Mouse (Mus musculus): Measurements from ENCODE around the gene Adam21.
"Not testable (repeated sequence)": the region's sequence is repeated elsewhere in the genome, so short reads cannot be mapped to it uniquely, and the experiment has no call there.

Gene Adam21

DNA sequence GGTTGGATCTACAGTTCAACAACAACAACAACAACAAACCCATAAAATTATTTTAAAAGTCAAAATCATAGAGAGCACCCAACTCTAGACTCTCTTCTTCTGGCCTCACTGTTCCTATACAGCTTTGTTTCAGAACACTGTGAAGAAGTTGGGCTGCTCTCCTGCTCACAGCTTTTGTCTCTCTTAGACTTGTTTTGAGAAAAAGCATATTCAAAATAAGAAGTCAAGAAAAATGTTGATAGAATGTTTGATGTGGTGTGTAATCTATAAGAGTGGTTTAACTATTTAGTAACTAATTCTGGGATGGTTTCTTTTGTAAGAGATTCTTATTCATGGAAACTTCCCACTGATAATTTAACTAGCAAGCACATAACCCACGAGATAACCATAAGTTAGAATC, at the start of gene Adam21:
TSS of gene Adam21 (minus strand) at position 101 of the 400 bp plus-strand sequence.
- no peak for DNase-seq (ENCODE audit: extremely low read depth, low read depth, low spot score)

DNA sequence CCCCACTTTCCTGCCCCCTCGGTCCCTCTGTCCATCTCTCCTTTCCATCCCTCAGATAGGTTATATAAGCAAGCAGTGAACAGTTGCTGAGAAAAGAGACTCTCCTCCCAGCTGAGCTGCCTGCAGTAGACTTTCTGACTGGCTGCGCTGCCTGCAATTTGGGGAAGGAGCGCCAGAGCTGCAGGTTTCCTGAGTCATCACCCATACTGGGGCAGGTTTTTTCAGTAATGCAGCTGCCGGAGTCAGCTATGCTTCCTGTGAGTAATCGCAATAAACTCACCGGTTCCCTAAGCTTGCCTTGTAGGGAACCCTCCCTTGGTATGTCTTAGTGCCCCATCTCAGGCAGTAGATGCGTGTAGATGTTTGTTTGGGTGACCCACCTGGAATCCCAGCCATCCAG, 48.7 kb upstream of the Adam21 start:
- no peak for DNase-seq (ENCODE audit: extremely low read depth, low read depth, low spot score)

DNA sequence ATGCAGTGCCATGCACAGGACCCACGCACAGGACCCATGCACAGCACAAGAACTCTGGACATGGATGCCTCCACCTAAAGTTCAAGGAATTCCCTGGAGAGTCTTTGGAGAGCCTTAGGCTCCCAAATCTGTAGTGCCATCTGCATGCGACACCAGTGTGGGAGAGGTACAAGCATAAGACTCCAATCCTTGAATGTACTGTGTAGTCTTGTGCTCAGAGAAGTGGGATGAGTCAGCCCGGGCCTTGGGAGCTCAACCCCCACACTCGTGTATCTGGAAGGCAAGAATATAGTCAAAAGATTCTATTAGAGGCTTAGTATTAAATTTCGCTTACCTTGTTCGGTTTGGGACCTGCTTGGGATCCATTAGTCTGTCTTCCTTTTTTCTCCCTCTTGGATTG, 47.5 kb upstream of the Adam21 start:
- DNase-seq (ENCODE audit: extremely low read depth, low read depth, low spot score): no peak

DNA sequence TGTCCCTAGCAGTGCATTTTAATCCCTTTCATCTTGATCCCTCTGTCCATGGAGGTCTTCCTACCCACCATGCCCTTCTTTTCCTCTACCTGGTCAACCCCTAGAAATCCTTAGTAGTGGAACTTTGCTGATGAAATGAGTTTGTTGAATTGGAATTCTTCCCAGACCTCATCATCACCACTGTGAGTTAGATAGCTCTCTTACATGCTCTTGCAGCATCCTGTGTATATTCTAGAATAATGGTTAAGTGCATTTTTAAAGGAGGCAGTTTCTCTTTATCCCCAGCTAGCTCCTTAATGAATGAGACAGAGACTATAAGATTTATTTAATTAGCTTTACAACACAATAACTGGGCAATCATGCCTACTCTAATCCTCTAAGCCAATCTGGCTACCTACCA, 41.2 kb upstream of the Adam21 start:
- no peak for DNase-seq (ENCODE audit: extremely low read depth, low read depth, low spot score)

DNA sequence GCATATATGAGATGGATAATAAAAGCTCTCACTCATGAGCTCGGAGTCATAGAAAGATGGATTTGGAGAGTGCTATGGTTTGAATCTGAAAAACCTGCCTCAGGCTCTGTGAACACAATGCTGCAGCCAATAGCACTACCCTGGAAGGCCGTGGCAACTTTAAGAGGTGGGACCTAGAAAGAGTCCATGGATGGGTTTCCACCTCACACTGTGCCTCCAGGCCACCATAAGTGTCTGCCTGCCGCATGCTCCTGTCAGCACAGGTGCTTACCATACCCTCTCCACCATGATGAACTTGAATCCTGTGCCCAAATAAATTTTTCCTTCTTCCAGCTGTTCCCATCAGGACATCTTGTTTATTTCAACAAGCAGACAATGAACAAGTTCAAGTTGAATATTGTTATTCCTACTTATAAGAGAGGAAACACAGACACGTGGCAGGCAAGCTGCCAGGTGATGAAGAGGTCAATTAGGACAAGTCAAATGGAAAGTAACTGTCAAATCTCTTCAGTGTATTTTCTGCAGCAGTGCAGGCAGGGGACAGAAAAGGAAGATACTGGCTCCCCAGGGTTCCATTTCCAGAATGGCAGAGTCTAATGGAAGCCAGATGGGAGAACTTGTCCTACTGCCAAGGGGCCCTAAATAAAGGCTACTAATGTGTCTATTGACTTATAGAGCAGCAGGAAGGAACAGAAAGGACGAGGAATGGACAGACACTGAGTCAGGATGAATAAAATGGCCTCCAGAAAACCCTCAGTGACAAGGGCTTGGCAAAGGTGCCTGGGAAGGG, 36.9 kb upstream of the Adam21 start:
- DNase-seq (ENCODE audit: extremely low read depth, low read depth, low spot score): no peak

DNA sequence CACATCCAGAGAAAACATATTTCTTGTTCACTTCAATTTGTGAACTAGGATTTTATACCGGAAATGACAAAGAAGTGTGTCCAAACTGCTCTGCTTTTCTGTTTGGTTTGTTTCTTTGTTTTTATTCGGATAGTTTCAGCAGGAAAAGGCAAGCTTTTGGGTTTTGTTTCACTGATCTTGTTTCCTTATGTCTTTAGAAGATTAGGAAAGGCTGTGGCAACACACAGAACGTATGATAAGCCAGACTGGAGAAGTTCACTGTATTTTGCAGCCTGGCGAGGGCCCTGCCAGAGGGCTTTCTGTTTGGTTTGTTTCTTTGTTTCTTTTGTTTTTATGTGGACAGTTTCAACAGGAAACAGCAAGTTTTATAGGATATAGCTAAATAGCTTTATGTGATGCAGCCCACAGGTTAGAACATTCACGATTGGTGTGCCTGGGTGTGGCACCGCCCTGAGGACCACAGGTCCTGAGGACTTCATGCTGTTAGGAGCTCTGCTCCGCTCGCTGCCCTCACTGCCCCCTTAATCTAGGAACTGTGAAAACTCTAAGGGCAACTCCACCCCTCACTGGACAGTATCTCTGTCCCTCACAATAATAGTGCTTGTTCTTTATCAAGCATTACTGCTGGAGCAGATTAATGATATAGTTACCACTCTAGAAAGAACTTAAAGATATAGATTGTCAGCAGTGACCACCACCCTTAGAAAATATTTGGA, 28.4 kb upstream of the Adam21 start:
- DNase-seq (ENCODE audit: extremely low read depth, low read depth, low spot score): no peak

DNA sequence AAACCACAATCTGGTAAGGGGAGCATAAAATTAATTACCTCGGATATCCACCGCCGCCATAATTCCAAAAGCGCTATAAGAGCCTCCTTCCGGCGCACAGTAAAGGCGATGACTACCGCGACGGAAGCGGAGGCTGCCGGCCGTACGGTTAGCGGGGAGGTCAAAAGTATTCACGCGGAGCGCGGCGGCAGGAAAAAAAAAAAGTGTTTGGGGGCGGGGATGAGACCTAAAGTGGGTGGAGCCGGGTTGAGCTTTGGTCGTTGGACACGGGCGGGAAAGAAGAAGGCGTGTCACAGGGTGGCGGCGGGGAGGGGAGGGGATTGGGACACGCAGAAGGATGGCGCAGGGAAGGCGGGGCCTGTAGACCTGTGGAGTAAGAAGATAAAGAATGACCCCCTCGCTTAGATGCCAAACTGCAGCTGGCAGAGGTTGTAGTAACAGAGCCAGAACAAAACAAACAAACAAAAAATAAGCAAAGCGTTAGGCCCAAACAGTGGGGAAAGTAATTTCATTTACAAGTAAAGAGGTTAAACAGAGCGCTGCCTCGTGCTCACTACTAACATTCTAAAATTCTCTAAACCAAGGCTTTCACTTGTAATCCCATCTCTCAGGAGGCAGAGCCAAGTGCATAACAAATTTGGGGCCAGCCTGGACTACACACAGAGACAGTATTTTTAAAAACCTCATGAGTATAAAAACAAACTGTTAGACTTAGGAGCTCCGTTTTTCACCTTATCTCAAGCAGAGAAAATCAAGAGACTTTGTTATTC, 26.8 kb upstream of the Adam21 start, which contains the start of gene Med6:
TSS of gene Med6 (minus strand) at position 107 of the 770 bp plus-strand sequence.
- DNase-seq (ENCODE audit: extremely low read depth, low read depth, low spot score): peak; percentile 77

DNA sequence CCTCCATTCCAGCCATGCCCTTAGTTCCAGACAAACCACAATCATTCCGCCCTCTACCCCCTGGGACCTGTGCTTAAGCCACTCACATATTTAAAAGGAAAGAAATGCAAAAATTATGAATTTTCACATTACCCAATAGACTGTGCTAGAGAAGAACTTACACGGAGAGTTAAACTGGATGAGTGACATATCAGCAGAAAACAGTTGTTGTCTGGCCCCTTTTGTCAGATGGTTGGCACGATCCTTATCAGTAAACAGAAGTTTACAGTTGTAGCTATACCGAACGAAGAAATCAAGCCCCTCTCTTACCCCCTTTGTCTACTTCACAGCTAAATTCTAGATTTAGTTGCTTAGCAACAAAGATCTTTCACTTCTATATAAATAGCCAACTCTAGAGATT, 343 bp downstream of the Adam21 start:
- DNase-seq (ENCODE audit: extremely low read depth, low read depth, low spot score): no peak

DNA sequence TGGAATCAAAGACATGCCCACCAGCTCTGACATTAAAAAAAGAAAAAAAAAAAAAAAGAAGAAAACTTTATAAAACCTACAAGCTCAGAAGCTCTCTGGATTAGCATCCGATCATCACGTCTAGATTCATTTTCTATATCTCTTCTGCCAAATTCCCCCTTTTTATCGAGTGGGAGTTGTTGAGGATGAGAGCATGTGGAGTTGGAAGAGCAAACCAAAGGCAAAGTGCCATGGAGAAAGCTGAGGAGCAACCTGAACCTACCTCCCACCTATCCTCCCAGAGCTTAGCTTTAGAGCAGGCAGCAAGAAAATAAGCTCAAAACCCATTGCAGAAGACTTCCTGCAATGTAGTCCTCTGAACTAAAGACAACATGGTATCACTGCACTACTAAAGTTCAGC, 4.1 kb downstream of the Adam21 start:
- no peak for DNase-seq (ENCODE audit: extremely low read depth, low read depth, low spot score)

DNA sequence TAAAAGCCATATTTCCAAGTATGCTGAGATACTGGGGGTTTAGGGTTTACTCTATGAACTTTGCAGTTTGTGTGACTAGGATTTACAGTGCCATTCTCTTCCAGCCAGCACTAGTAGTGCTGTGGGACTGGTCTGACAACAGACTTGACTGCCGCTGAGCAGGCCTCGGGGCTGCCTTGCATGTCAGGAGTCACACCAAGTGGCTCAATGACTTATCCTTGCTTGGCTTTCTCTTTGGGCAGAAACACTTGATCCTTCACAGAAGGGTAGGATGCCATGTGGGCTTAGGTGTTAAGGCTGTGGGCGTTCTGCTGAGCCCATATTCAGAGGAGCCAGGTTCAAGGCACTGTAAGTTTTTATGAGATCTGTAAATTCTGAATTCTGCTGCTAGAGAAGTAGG, 19.0 kb downstream of the Adam21 start:
- no peak for DNase-seq (ENCODE audit: extremely low read depth, low read depth, low spot score)

DNA sequence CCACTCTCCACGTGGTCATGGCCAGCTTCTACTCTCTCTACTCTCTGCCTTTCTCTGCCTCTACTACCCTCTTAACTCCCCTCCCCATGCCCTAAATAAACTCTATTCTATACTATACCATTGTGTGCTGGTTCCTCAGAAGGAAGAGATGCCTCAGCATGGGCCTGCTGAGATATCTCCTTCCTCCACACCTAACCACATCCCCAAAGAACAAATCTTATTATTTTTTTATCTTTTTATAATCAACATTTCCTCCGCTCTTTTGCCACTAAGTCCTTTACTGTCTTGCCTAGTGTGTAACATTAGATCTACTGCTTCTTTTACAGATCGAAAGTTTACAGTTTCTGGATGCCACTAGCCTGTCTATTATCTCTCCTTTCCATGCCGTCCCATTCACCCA, 21.1 kb downstream of the Adam21 start:
- no peak for DNase-seq (ENCODE audit: extremely low read depth, low read depth, low spot score)

DNA sequence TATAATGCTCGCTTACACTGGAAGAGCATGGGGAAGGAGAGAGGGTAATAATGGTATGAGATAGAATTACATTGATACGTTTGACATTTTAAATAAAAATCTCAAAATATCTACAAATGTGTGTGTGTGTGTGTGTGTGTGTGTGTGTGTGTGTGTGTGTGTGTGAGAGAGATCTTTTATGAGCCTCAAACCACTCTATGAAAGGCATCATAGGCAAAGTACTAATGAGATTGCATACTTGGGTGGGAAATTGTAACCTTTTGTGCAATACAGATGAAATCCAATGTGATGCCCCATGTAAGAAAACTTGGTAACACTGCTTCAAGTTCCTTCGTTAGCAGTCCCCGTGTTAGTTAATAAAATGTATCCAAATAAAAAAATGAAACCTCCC, 35.2 kb downstream of the Adam21 start:
- DNase-seq (ENCODE audit: extremely low read depth, low read depth, low spot score): no peak

DNA sequence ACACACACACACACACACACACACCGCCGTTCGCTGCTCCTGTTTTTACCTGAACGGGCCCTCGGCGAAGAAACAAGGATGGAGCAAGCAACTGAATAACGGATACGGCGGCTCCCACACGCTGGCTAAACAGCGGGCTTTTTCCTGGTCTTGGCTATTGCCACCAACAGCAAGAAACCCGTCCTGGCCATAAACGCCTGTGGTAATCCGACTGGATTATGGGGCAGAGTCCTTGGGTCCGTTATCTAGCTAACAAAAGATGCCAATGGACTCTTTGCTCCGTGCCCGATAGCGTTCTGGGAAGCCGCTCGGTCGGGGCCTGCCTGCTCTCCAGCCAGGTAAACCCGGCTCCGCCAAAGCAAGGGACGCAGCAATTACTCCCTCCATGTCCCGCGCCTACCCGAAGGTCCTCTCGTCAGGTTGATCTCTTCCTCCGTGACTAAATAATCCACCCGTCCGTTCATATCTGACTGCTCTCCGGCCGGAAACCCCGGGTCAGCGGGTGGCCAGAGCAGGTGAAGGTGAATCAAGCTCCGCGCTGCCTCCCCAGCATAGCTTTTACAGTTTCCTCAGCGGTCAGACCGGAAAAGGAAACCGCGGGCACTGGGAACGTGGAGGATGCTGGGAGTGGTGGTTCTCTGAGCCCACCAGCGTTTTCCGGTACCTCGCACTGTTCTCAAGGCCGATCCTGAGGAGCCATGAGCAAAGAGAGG, 35.8 kb downstream of the Adam21 start, which contains the start of the genes Gm20498 and Synj2bp:
TSS of gene Gm20498 (minus strand) at position 590 of the 713 bp plus-strand sequence.
TSS of gene Synj2bp (minus strand) at position 596 of the 713 bp plus-strand sequence.
- DNase-seq (ENCODE audit: extremely low read depth, low read depth, low spot score): peak; percentile 19

DNA sequence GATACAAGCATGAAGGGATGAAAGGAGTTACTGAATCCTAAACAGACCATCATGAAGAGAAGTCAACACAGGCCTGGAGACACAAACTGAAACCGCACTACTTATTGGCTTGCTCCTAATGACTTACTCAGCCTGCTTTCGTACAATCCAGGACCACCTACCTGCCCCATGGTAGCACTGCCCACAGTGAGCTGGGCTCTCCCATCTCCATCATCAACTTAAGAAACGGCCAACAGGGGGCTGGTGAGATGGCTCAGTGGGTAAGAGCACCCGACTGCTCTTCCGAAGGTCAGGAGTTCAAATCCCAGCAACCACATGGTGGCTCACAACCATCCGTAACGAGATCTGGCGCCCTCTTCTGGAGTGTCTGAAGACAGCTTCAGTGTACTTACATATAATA, 37.7 kb downstream of the Adam21 start:
- not testable (repeated sequence) for DNase-seq (ENCODE audit: extremely low read depth, low read depth, low spot score)

All from fat pad, adult 2 months (tissue).